Mouse (Mus musculus) granulocyte monocyte progenitor cell, adult 5-6 weeks (primary cell): Measurements from ENCODE around the gene Zfp972. TPM values are rescaled to one million over a fixed set of nuclear protein-coding genes. Genes with fewer than 3 reads are reported as not detected.
"Not testable (repeated sequence)": the region's sequence is repeated elsewhere in the genome, so short reads cannot be mapped to it uniquely, and the experiment has no call there.

Source experiments
- ATAC-seq: replicated peaks from 2 replicates; pipeline ENCODE4 v1.8.0; 2016; ENCODE audit warnings: mild to moderate bottlenecking, moderate TSS enrichment, inconsistent platforms; ENCODE audit not compliant: poor library complexity, severe bottlenecking
- total RNA-seq, 2 experiments: library from RNA; stranded (forward) in 1 of 2; stranded (reverse) in 1 of 2; fragments of 200-712, 200-1000 nt in 1 of 2; fragments of >200 nt in 1 of 2; fragmentation: Nextera tagmentation in 1 of 2; gene quantifications; 2 replicates each; pipeline ENCODE4 v1.2.3; 2014 to 2017

The Zfp972 gene
- total RNA-seq (2014; fragmentation: Nextera tagmentation) = 1.8 TPM in 1 of 2 replicates, not detected in the other
- 6.1 TPM in 1 of 2 replicates, not detected in the other for total RNA-seq (2017)

DNA sequence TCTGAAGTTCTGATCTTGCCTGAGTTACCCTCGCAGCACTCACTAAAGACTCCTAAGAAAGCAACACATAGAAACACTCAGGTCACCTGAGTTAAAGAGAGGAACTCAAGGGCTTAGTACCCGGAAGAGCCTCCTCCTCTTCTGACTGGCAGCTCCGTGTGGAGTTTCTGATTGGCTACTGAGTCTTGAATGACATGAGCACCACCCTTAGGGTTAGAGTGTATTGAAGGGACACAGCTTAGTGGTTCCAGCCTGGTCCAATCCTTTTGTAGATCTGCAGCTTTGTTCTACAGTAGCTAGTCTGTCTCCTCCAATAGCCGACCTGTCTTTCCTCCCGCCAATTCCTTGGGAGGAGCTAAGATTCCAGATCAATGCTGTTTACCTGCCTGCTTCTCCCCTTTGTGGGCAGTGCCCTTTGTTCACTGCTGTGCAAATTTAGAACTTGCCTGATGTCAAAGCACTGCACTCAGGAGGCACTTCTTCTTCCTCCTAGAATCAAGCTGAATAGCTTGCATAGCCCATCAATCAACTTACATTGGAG, at the start of gene Zfp972:
TSS of gene Zfp972 (minus strand) at position 51 of the 541 bp plus-strand sequence.
- ATAC-seq = not testable (repeated sequence)

DNA sequence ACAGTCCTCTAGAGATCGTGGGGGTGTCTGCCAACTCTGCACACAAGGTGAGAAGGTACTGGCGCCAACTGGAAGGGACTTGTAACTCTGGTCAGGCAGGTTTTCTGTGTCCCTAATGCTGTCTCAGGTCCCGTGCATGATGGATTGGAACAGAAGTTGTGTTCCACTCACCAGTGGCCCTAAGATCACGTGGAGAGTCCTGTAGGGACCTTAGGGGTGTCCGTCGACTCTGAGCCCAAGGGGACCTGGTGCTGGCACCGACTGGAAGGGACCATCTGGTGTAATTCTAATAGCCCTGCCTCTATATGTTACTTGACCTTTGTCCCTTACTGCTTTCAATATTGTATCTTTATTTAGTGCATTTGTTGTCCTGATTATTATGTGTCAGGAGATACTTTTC, 49.4 kb upstream of the Zfp972 start:
- ATAC-seq = not testable (repeated sequence)

DNA sequence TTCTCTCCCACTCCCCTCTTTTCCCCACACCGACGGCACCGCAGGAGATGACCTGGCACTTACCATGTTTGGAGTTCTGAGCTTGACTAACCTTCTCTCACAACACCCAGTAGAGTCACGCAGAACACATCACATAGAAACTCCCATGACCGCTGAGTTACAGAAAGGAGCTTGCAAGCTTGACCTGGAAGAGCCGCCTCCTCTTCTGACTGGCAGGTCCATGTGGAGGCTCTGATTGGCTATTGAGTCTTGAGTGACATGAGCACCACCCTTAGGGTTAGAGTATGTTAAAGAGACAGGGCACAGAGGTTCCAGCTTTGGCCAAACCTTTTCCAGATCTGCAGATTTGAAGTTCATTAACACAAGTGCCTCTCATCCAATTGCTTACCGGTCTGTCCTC, 31.7 kb upstream of the Zfp972 start, which contains the start of gene Gm14326:
TSS of gene Gm14326 (minus strand) at position 153 of the 400 bp plus-strand sequence.
- not testable (repeated sequence) for ATAC-seq

DNA sequence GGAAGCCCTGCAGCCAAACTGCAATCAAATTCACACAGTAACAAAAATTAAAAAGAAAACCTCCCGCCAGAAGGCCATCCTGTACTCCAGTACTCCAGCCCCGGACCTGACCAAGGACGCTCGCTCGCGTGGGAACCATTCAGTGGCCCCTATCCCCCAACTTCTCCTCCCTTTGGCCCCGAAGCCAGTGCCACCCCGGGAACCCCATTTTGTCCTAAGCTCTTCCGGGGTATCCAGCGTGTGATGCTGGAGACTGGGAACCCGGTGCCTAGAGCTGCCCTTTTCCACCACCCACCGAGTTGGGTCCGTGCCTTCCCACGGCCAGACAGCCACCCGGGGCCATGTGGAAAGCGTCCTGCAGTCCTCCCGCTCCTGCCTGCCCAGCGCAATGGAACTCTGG, 31.3 kb upstream of the Zfp972 start:
- not testable (repeated sequence) for ATAC-seq

DNA sequence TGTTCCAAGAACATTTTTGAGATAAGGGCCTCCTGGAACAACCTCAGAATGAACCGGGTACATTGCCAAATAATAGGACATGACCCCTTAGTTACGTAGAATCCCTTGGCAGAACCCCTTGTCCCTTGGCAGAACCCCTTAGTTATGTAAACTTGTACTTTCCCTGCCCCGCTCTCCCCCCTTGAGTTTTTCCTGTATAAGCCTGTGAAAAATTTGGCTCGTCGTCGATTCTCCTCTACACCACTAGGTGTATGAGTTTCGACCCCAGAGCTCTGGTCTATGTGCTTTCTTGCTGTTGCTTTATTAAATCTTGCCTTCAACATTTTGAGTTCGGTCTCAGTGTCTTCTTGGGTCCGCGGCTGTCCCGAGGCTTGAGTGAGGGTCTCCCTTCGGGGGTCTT, 22.1 kb downstream of the Zfp972 start:
- ATAC-seq = not testable (repeated sequence)

DNA sequence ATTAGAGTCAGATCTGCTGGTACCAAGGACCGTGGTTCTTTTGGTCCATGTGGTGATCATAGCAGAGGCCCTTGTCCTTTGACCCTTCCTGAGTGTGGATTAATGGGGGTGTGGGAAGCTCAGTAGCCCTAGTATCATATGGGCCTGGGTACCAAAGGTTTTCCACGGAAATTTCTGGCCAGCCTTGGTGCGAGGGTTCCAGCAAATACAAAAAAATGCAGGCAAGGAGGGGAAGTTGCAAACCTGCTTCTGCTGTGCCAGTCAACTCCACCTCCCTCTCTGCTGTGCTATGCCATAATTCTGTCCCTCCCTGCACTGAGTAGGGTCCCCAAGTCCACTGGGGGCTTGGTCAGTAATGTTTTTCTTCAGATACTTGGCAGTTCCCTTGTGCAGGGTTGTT, 27.2 kb downstream of the Zfp972 start:
- ATAC-seq = not testable (repeated sequence)

DNA sequence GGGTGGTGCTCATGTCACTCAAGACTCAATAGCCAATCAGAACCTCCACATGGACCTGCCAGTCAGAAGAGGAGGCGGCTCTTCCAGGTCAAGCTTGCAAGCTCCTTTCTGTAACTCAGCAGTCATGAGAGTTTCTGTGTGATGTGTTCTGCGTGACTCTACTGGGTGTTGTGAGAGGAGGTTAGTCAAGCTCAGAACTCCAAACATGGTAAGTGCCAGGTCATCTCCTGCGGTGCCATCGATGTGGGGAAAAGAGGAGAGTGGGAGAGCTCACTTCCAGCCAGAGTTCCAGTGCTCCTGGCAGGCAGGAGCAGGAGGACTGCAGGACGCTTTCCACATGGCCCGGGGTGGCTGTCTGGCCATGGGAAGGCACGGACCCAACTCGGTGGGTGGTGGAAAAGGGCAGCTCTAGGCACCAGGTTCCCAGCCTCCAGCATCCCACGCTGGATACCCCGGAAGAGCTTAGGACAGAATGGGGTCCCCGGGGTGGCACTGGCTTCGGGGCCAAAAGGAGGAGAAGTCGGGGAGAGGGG, 28.3 kb downstream of the Zfp972 start, which contains the start of gene Gm14327:
TSS of gene Gm14327 (plus strand) at position 51 of the 533 bp plus-strand sequence.
- not testable (repeated sequence) for ATAC-seq

DNA sequence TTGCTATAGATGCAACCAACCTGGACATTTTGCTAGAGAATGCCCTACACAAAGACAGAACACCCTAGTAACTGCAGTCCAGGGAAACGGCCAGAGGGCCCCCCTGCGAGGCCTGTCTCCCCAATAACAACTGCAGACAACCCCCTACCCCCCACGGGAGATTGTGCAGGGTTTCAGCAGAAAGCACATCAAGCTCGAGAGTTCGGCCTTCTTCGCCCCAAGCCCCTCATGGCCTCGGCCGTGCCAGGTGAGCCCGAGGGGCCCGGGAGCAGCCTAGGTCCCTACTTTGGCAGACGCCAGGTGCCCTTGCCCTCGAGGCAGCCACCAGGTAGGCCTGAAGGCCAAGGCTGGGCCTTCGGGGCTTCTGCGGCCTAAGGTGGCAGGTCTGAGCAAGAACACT, 37.7 kb downstream of the Zfp972 start:
- not testable (repeated sequence) for ATAC-seq

DNA sequence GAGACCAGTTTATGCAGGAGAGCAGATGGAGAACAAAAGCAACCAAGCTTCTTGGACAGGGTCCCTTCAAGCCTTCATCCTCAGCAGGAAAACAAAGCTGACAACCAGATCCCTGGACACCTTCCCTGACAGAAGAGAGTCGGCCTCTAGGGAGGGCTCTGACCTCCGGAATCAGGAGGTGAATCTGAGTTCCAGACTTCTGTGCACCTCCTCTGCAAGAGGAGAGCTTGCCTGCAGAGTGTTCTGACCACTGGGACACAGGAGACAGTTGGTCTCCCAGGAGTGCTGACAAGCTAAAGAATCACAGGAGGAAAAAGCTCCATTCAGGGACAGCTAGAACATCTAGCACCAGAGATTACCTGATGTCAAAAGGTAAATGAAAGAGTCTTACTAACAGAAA, 63.2 kb downstream of the Zfp972 start:
- not testable (repeated sequence) for ATAC-seq

Other genes with a start within 250 kb of the Zfp972 start
- gene Gm14322, start 166.3 kb downstream of the Zfp972 start, total RNA-seq (2014; fragmentation: Nextera tagmentation) = 1.8 and 4.4 TPM in 2 replicates
- gene Gm14322, start 166.3 kb downstream of the Zfp972 start, total RNA-seq (2017) = 2.2 and 6.1 TPM in 2 replicates
- 16.8 and 24.2 TPM in 2 replicates for gene Gm14325, start 85.3 kb downstream of the Zfp972 start, total RNA-seq (2014; fragmentation: Nextera tagmentation)
- 11.3 and 17.0 TPM in 2 replicates for gene Gm14325, start 85.3 kb downstream of the Zfp972 start, total RNA-seq (2017)
- 21.9 TPM in 1 of 2 replicates, not detected in the other for gene Gm14327, start 28.5 kb downstream of the Zfp972 start, total RNA-seq (2014; fragmentation: Nextera tagmentation)
- gene Gm14327, start 28.5 kb downstream of the Zfp972 start, total RNA-seq (2017) = not detected in 2 replicates
- gene Gm14326, start 31.7 kb upstream of the Zfp972 start, total RNA-seq (2014; fragmentation: Nextera tagmentation) = 23.9 and 35.8 TPM in 2 replicates
- 27.0 and 35.8 TPM in 2 replicates for gene Gm14326, start 31.7 kb upstream of the Zfp972 start, total RNA-seq (2017)
- 47.6 and 71.8 TPM in 2 replicates for gene Zfp971, start 97.7 kb upstream of the Zfp972 start, total RNA-seq (2014; fragmentation: Nextera tagmentation)
- gene Zfp971, start 97.7 kb upstream of the Zfp972 start, total RNA-seq (2017) = 23.6 and 35.2 TPM in 2 replicates
- 11.5 and 14.1 TPM in 2 replicates for gene Zfp931, start 152.9 kb upstream of the Zfp972 start, total RNA-seq (2014; fragmentation: Nextera tagmentation)
- gene Zfp931, start 152.9 kb upstream of the Zfp972 start, total RNA-seq (2017) = 7.9 and 22.6 TPM in 2 replicates
- gene Phactr3, start 193.4 kb upstream of the Zfp972 start, total RNA-seq (2014; fragmentation: Nextera tagmentation) = not detected in 2 replicates
- not detected in 2 replicates for gene Phactr3, start 193.4 kb upstream of the Zfp972 start, total RNA-seq (2017)